8 mouse cellular contexts compared by ENCODE assay signal in the genomic region with DNA sequence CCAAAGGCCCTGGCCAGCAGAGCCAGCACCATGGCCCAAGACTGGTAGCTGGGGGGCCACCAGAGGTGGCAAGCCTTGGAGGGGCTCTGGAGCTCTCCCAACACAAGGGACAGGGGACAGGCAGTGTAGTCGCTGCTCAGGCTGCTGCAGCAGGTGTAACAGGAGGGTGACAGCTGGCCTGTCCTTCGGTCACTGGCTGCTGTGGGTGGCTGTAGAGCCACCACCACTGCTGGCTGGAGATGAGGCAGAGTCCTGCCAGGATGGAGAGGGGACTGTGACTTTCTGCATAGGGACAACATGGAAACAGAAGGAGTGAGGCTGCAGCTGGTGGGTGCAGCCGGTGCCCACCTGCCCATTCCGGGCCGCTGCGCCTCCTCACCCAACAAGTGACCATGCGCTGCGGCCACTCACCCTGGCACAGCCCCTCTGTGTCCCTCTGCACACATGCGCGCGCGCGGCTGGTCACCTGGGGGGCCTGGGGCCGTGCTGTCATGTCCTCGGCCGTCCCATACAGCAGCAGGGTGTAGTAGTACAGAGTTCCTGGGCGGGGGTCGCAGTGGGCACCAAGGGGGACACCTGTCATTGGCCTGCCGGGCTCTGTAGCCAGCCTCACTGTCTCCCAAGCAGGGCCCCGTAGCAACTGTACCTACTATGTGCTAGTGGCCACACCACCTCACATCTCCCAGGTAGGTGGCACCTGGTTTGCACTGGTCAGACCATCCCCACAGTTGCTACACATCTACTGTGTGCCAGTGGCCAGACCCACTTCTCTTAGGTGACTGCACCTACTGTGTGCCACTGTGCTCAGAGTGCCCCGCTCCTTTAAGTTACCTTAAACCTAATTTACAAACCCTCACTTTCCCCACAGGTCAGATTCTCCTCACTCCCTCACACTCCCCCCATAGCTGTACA. TPM values are rescaled to one million over a fixed set of nuclear protein-coding genes. Genes with fewer than 3 reads are reported as not detected.
DNase-seq lines count a peak whose midpoint lies in the region; ATAC-seq and TF ChIP-seq lines count a peak whose summit lies in the region.

No protein-coding gene starts in this region.

- H3K36me3 ChIP-seq in heart, embryonic 10.5 days, result peaks cover 19% of the 10 kb centered on the region
- no peaks in the 10 kb centered on the region for H3K36me3 ChIP-seq in thymus, adult 2 months (ENCODE audit: control insufficient read depth, insufficient read depth, low read length)
- H3K36me3 ChIP-seq in liver, embryonic 11.5 days (ENCODE audit: control insufficient read depth, insufficient read depth, low read length), result peaks cover 6% of the 10 kb centered on the region; the same call in 1 of the 2 replicates
- peaks cover 8% of the 10 kb centered on the region; the same call in 1 of the 2 replicates for H3K36me3 ChIP-seq in stomach, postnatal 0 days (ENCODE audit: control insufficient read depth, insufficient read depth, low read length)

- peaks cover 69% of the 10 kb centered on the region for H3K27me3 ChIP-seq in heart, embryonic 10.5 days (ENCODE audit: insufficient read depth, poor library complexity, severe bottlenecking)
- no peaks in the 10 kb centered on the region for H3K27me3 ChIP-seq in thymus, adult 2 months (ENCODE audit: control insufficient read depth, insufficient read depth, low read length)
- H3K27me3 ChIP-seq in liver, embryonic 11.5 days (replicated peaks; ENCODE audit: control insufficient read depth, insufficient read depth, low read length), result peaks cover 9% of the 10 kb centered on the region; the same call in 1 of the 2 replicates
- H3K27me3 ChIP-seq in stomach, postnatal 0 days (ENCODE audit: control insufficient read depth, insufficient read depth, low read length), result no peaks in the 10 kb centered on the region

- peaks cover 59% of the 10 kb centered on the region for H3K4me1 ChIP-seq in heart, embryonic 10.5 days
- H3K4me1 ChIP-seq in thymus, adult 2 months (replicated peaks; ENCODE audit: control insufficient read depth, insufficient read depth, low read length), result peaks cover 40% of the 10 kb centered on the region
- H3K4me1 ChIP-seq in liver, embryonic 11.5 days (replicated peaks; ENCODE audit: control insufficient read depth, insufficient read depth, low read length), result peaks cover 49% of the 10 kb centered on the region
- H3K4me1 ChIP-seq in stomach, postnatal 0 days (replicated peaks; ENCODE audit: control insufficient read depth, insufficient read depth), result peaks cover 8% of the 10 kb centered on the region; the same call in 1 of the 2 replicates

- TF ChIP-seq POLR2A in thymus, adult 2 months (IDR thresholded peaks at IDR 0.05; ENCODE audit: control insufficient read depth, extremely low read depth, insufficient read depth, low read length, poor library complexity), result 0 out of 2 replicates have a peak, but pooled peaks have one; percentile 7

- no peaks in the 10 kb centered on the region for H3K9me3 ChIP-seq in heart, embryonic 10.5 days
- no peaks in the 10 kb centered on the region for H3K9me3 ChIP-seq in liver, embryonic 11.5 days (ENCODE audit: control insufficient read depth, low read length)
- H3K9me3 ChIP-seq in stomach, postnatal 0 days (ENCODE audit: control insufficient read depth, low read length), result no peaks in the 10 kb centered on the region

- H3K9ac ChIP-seq in liver, embryonic 11.5 days (ENCODE audit: low read depth, low read length), result peak overlapping the region; percentile 85
- H3K9ac ChIP-seq in stomach, postnatal 0 days (ENCODE audit: low read length), result peak overlapping the region; percentile 59; the same call in 1 of the 2 replicates

- intact Hi-C loops in heart, postnatal 25 days (cut with DNase I), result no loop called here

- TF ChIP-seq CTCF in thymus, adult 2 months (IDR thresholded peaks at IDR 0.05; ENCODE audit: borderline replicate concordance, control insufficient read depth, extremely low read depth, insufficient read depth, low read length, poor library complexity), result no peak
- no peak for TF ChIP-seq CTCF in stomach, postnatal 0 days (IDR thresholded peaks at IDR 0.05; ENCODE audit: low read depth)

- DNase-seq in heart, embryonic 10.5 days (ENCODE audit: low spot score), result no peak
- no peak for DNase-seq in heart, postnatal 25 days (ENCODE audit: low spot score)
- DNase-seq in thymus, adult 2 months, result no peak
- DNase-seq in thymus, postnatal 14 days, result no peak
- no peak for DNase-seq in liver, embryonic 11.5 days (ENCODE audit: low spot score)
- no peak for DNase-seq in stomach, postnatal 0 days (ENCODE audit: low spot score)
- DNase-seq in adrenal gland, postnatal 25 days, result no peak
- no peak for DNase-seq in kidney, postnatal 25 days

- no peak overlapping the region for H3K27ac ChIP-seq in heart, embryonic 10.5 days
- H3K27ac ChIP-seq in thymus, adult 2 months (ENCODE audit: control insufficient read depth, insufficient read depth, low read length), result no peak overlapping the region
- peak overlapping the region; percentile 4; the same call in 1 of the 2 replicates for H3K27ac ChIP-seq in liver, embryonic 11.5 days (ENCODE audit: low read depth, low read length)
- no peak overlapping the region for H3K27ac ChIP-seq in stomach, postnatal 0 days (replicated peaks)

- 91% methylated on average over 21 of the region's 21 CpGs for WGBS in heart, embryonic 10.5 days
- WGBS in thymus, adult 2 months, result 93% methylated on average over 21 of the region's 21 CpGs
- 90% methylated on average over 21 of the region's 21 CpGs for WGBS in liver, embryonic 11.5 days
- 94% methylated on average over 14 of the region's 21 CpGs for WGBS in stomach, postnatal 0 days

- peak overlapping the region; percentile 99 for H3K4me2 ChIP-seq in liver, embryonic 11.5 days
- H3K4me2 ChIP-seq in stomach, postnatal 0 days (replicated peaks; ENCODE audit: low read depth), result no peak overlapping the region

- ATAC-seq in liver, embryonic 11.5 days (replicated peaks; ENCODE audit: low FRiP score), result no peak
- no peak for ATAC-seq in stomach, postnatal 0 days (ENCODE audit: low FRiP score, low TSS enrichment)

- TF ChIP-seq EP300 in stomach, postnatal 0 days (optimal IDR thresholded peaks at IDR 0.05), result no peak

- peak overlapping the region; percentile 72; the same call in 1 of the 2 replicates for H3K4me3 ChIP-seq in heart, embryonic 10.5 days
- H3K4me3 ChIP-seq in thymus, adult 2 months (ENCODE audit: control insufficient read depth, insufficient read depth, low read length), result no peak overlapping the region
- H3K4me3 ChIP-seq in liver, embryonic 11.5 days (ENCODE audit: low read depth, low read length), result peak overlapping the region; percentile 75
- H3K4me3 ChIP-seq in stomach, postnatal 0 days (ENCODE audit: low read depth, low read length), result no peak overlapping the region

RNA-seq across cellular contexts. Expression of a gene that starts 1.6 kb away (rescaled TPM):
- polyA plus RNA-seq in heart, embryonic 10.5 days (2016; fragmentation: Nextera tagmentation; extraction: Ambion mirVana), result 41.3 and 46.8 TPM in 2 replicates
- total RNA-seq in heart, postnatal 25 days (2021), result 10 to 100 TPM; 11.4 to 13.8 TPM
- 78.9 and 93.8 TPM in 2 replicates for polyA plus RNA-seq in thymus, adult 2 months (2012; rRNA removed)
- 46.2 and 47.8 TPM in 2 replicates for polyA plus RNA-seq in liver, embryonic 11.5 days (2014; fragmentation: Nextera tagmentation; extraction: Ambion mirVana)
- polyA plus RNA-seq in stomach, postnatal 0 days (2015; fragmentation: Nextera tagmentation; extraction: Ambion mirVana), result 50.3 and 51.2 TPM in 2 replicates
- 31.7 and 33.5 TPM in 2 replicates for total RNA-seq in adrenal gland, postnatal 25 days (2021)

RNA-seq across cellular contexts. Expression of a gene that starts 7.4 kb away (rescaled TPM):
- polyA plus RNA-seq in heart, embryonic 10.5 days (2016; fragmentation: Nextera tagmentation; extraction: Ambion mirVana), result 1.6 and 4.0 TPM in 2 replicates
- total RNA-seq in heart, postnatal 25 days (2021), result 1 to 10 TPM; 1.3 to 1.6 TPM
- polyA plus RNA-seq in thymus, adult 2 months (2012; rRNA removed), result 11.7 and 14.1 TPM in 2 replicates
- polyA plus RNA-seq in liver, embryonic 11.5 days (2014; fragmentation: Nextera tagmentation; extraction: Ambion mirVana), result 12.6 and 12.8 TPM in 2 replicates
- 2.2 and 2.3 TPM in 2 replicates for polyA plus RNA-seq in stomach, postnatal 0 days (2015; fragmentation: Nextera tagmentation; extraction: Ambion mirVana)
- total RNA-seq in adrenal gland, postnatal 25 days (2021), result 3.0 and 4.3 TPM in 2 replicates

RNA-seq across cellular contexts. Expression of a gene that starts 7.8 kb away (rescaled TPM):
- 7.1 and 18.3 TPM in 2 replicates for polyA plus RNA-seq in heart, embryonic 10.5 days (2016; fragmentation: Nextera tagmentation; extraction: Ambion mirVana)
- total RNA-seq in heart, postnatal 25 days (2021), result 1 to 10 TPM; 1.9 to 2.1 TPM
- 2.0 and 3.5 TPM in 2 replicates for polyA plus RNA-seq in thymus, adult 2 months (2012; rRNA removed)
- polyA plus RNA-seq in liver, embryonic 11.5 days (2014; fragmentation: Nextera tagmentation; extraction: Ambion mirVana), result 74.3 and 76.1 TPM in 2 replicates
- polyA plus RNA-seq in stomach, postnatal 0 days (2015; fragmentation: Nextera tagmentation; extraction: Ambion mirVana), result 13.5 and 17.6 TPM in 2 replicates
- 8.0 and 12.8 TPM in 2 replicates for total RNA-seq in adrenal gland, postnatal 25 days (2021)

RNA-seq across cellular contexts. Expression of a gene that starts 26.1 kb away (rescaled TPM):
- polyA plus RNA-seq in heart, embryonic 10.5 days (2016; fragmentation: Nextera tagmentation; extraction: Ambion mirVana), result 0.74 and 0.78 TPM in 2 replicates
- total RNA-seq in heart, postnatal 25 days (2021), result 1 to 10 TPM; 3.4 to 4.0 TPM
- polyA plus RNA-seq in thymus, adult 2 months (2012; rRNA removed), result 0.40 and 0.57 TPM in 2 replicates
- 0.30 and 0.45 TPM in 2 replicates for polyA plus RNA-seq in liver, embryonic 11.5 days (2014; fragmentation: Nextera tagmentation; extraction: Ambion mirVana)
- polyA plus RNA-seq in stomach, postnatal 0 days (2015; fragmentation: Nextera tagmentation; extraction: Ambion mirVana), result 1.2 and 1.3 TPM in 2 replicates
- total RNA-seq in adrenal gland, postnatal 25 days (2021), result 1.4 and 3.2 TPM in 2 replicates

RNA-seq across cellular contexts. Expression of a gene that starts 26.3 kb away (rescaled TPM):
- polyA plus RNA-seq in heart, embryonic 10.5 days (2016; fragmentation: Nextera tagmentation; extraction: Ambion mirVana), result 1.3 and 1.9 TPM in 2 replicates
- 10 to 100 TPM; 68.4 to 71.7 TPM for total RNA-seq in heart, postnatal 25 days (2021)
- 4.6 and 9.0 TPM in 2 replicates for polyA plus RNA-seq in thymus, adult 2 months (2012; rRNA removed)
- 1.6 and 2.6 TPM in 2 replicates for polyA plus RNA-seq in liver, embryonic 11.5 days (2014; fragmentation: Nextera tagmentation; extraction: Ambion mirVana)
- polyA plus RNA-seq in stomach, postnatal 0 days (2015; fragmentation: Nextera tagmentation; extraction: Ambion mirVana), result 12.2 and 12.8 TPM in 2 replicates
- 8.9 and 10.4 TPM in 2 replicates for total RNA-seq in adrenal gland, postnatal 25 days (2021)

Comparison
In these comparisons a context has a peak if more than half of its experiments do, and no peak if none do; other contexts are left out.
1. H3K4me3 ChIP-seq: peak in heart, embryonic 10.5 days (single experiment) and liver, embryonic 11.5 days (single experiment); none in thymus, adult 2 months (single experiment) and stomach, postnatal 0 days (single experiment).